In genomic region chr1:165700376-165700815, GRCm38 (mm10) we compare ENCODE assay signal across 11 mouse cellular contexts. TPM values are rescaled to one million over a fixed set of nuclear protein-coding genes. Genes with fewer than 3 reads are reported as not detected.
A peak's percentile ranks its signal among the peaks of the same experiment; 100 is the strongest.
DNase-seq lines count a peak whose midpoint lies in the region; ATAC-seq and TF ChIP-seq lines count a peak whose summit lies in the region.
"Had no signal": no experiment of that assay in that cellular context is flagged by ENCODE, and none has a peak within 500 bp of the region (broad histone marks: within the 10 kb centered on the region; RNA-seq: fewer than 3 reads in every experiment).

No protein-coding gene starts in this region.

- no peak overlapping the region for H3K9ac ChIP-seq in liver, embryonic 12.5 days
- no peak overlapping the region; the same call in 1 of the 2 replicates for H3K9ac ChIP-seq in liver, embryonic 11.5 days (ENCODE audit: low read depth, low read length)
- H3K9ac ChIP-seq in liver, embryonic 16.5 days (ENCODE audit: low read depth, low read length) = no peak overlapping the region
- H3K9ac ChIP-seq: limb, embryonic 12.5 days; neural tube, embryonic 13.5 days had no signal

- DNase-seq in liver, embryonic 11.5 days (ENCODE audit: low spot score) = no peak
- peak; percentile 55 to 60 for DNase-seq in thymus, postnatal 10 days (ENCODE audit: low spot score in 2 of 2)
- no peak for DNase-seq in frontal cortex, postnatal 25 days (ENCODE audit: low spot score in 2 of 2)
- no peak for DNase-seq in layer of hippocampus, adult 18-20 months (ENCODE audit: low spot score in 2 of 2)
- DNase-seq: embryo, embryonic 11 days; gastrocnemius, postnatal 25 days had no signal

- no peak for TF ChIP-seq POLR2A in bone marrow, adult 2 months (IDR thresholded peaks at IDR 0.05; ENCODE audit: borderline replicate concordance, control insufficient read depth, low read depth, low read length)

- no peak overlapping the region for H3K4me3 ChIP-seq in liver, embryonic 12.5 days
- H3K4me3 ChIP-seq in liver, embryonic 11.5 days (ENCODE audit: low read depth, low read length) = no peak overlapping the region
- peak overlapping the region; percentile 46 for H3K4me3 ChIP-seq in bone marrow, adult 2 months (replicated peaks; ENCODE audit: control insufficient read depth, low read depth, low read length)
- H3K4me3 ChIP-seq in liver, embryonic 16.5 days (ENCODE audit: low read depth, low read length) = no peak overlapping the region
- H3K4me3 ChIP-seq: limb, embryonic 12.5 days; neural tube, embryonic 13.5 days had no signal

- H3K4me2 ChIP-seq in liver, embryonic 12.5 days = peak overlapping the region; percentile 4; the same call in 1 of the 2 replicates
- no peak overlapping the region; the same call in 1 of the 2 replicates for H3K4me2 ChIP-seq in liver, embryonic 11.5 days
- H3K4me2 ChIP-seq in liver, embryonic 16.5 days (ENCODE audit: low read depth, low read length) = 0 out of 2 replicates have a peak overlapping the region, but pooled peaks have one; percentile 6
- H3K4me2 ChIP-seq: limb, embryonic 12.5 days; neural tube, embryonic 13.5 days had no signal

- no peak overlapping the region for H3K27ac ChIP-seq in liver, embryonic 12.5 days
- H3K27ac ChIP-seq in liver, embryonic 11.5 days (ENCODE audit: low read depth, low read length) = no peak overlapping the region
- peak overlapping the region; percentile 83 for H3K27ac ChIP-seq in bone marrow, adult 2 months (ENCODE audit: control insufficient read depth, insufficient read depth, low read depth, low read length, poor library complexity)
- no peak overlapping the region for H3K27ac ChIP-seq in liver, embryonic 16.5 days (ENCODE audit: low read length)
- H3K27ac ChIP-seq: limb, embryonic 12.5 days; neural tube, embryonic 13.5 days had no signal

- WGBS in liver, embryonic 12.5 days (ENCODE audit: insufficient replicate concordance) = 17% methylated on average over 7 of the region's 7 CpGs
- 13% methylated on average over 7 of the region's 7 CpGs for WGBS in liver, embryonic 11.5 days
- WGBS in bone marrow, adult 2 months = 5% methylated on average over 7 of the region's 7 CpGs
- WGBS in liver, embryonic 16.5 days (ENCODE audit: insufficient replicate concordance) = 15% methylated on average over 7 of the region's 7 CpGs

- peaks cover 44% of the 10 kb centered on the region for H3K4me1 ChIP-seq in liver, embryonic 12.5 days
- peaks cover 38% of the 10 kb centered on the region for H3K4me1 ChIP-seq in liver, embryonic 11.5 days (replicated peaks; ENCODE audit: control insufficient read depth, insufficient read depth, low read length)
- H3K4me1 ChIP-seq in bone marrow, adult 2 months (ENCODE audit: control insufficient read depth, insufficient read depth, low read length) = peaks cover 8% of the 10 kb centered on the region; the same call in 1 of the 2 replicates
- H3K4me1 ChIP-seq in liver, embryonic 16.5 days (ENCODE audit: control insufficient read depth, low read depth, low read length) = peaks cover 12% of the 10 kb centered on the region

- ATAC-seq in liver, embryonic 12.5 days = no peak
- no peak for ATAC-seq in liver, embryonic 11.5 days (replicated peaks; ENCODE audit: low FRiP score)
- ATAC-seq in liver, embryonic 16.5 days (ENCODE audit: low read depth) = no peak

- no peak for TF ChIP-seq CTCF in bone marrow, adult 2 months (IDR thresholded peaks at IDR 0.05; ENCODE audit: control insufficient read depth, insufficient read depth, low read length)

- H3K36me3 ChIP-seq in liver, embryonic 12.5 days = no peaks in the 10 kb centered on the region
- no peaks in the 10 kb centered on the region for H3K36me3 ChIP-seq in liver, embryonic 11.5 days (ENCODE audit: control insufficient read depth, insufficient read depth, low read length)
- no peaks in the 10 kb centered on the region for H3K36me3 ChIP-seq in liver, embryonic 16.5 days (ENCODE audit: control insufficient read depth, insufficient read depth)
- H3K36me3 ChIP-seq: limb, embryonic 12.5 days; neural tube, embryonic 13.5 days had no signal

- H3K9me3 ChIP-seq in liver, embryonic 12.5 days (replicated peaks) = no peaks in the 10 kb centered on the region
- H3K9me3 ChIP-seq in liver, embryonic 11.5 days (ENCODE audit: control insufficient read depth, low read length) = no peaks in the 10 kb centered on the region
- H3K9me3 ChIP-seq in liver, embryonic 16.5 days (replicated peaks; ENCODE audit: control insufficient read depth, low read length) = no peaks in the 10 kb centered on the region
- H3K9me3 ChIP-seq: limb, embryonic 12.5 days; neural tube, embryonic 13.5 days had no signal

- H3K27me3 ChIP-seq in liver, embryonic 12.5 days (replicated peaks) = peaks cover 45% of the 10 kb centered on the region
- peaks cover 10% of the 10 kb centered on the region; the same call in 1 of the 2 replicates for H3K27me3 ChIP-seq in liver, embryonic 11.5 days (replicated peaks; ENCODE audit: control insufficient read depth, insufficient read depth, low read length)
- H3K27me3 ChIP-seq in liver, embryonic 16.5 days (ENCODE audit: control insufficient read depth, insufficient read depth, low read depth, low read length) = peaks cover 8% of the 10 kb centered on the region

RNA-seq across cellular contexts. Expression of gene Rcsd1, which starts 9.2 kb away (rescaled TPM):
- 10.7 and 10.8 TPM in 2 replicates for polyA plus RNA-seq in liver, embryonic 12.5 days (2016; fragmentation: Nextera tagmentation; extraction: Ambion mirVana)
- polyA plus RNA-seq in liver, embryonic 11.5 days (2014; fragmentation: Nextera tagmentation; extraction: Ambion mirVana) = 13.3 and 17.8 TPM in 2 replicates
- 51.6 and 119 TPM in 2 replicates for polyA plus RNA-seq in bone marrow, adult 2 months (2011; ENCODE audit: insufficient read depth, insufficient read length, low replicate concordance, missing spikeins)
- polyA plus RNA-seq in liver, embryonic 16.5 days (2015; fragmentation: Nextera tagmentation; extraction: Ambion mirVana) = 12.1 and 12.8 TPM in 2 replicates
- 1 to 10 TPM; 4.7 to 4.8 TPM for total RNA-seq in layer of hippocampus, adult 18-20 months (2021)

Comparison
In these comparisons a context has a peak if more than half of its experiments do, and no peak if none do; other contexts are left out.
1. DNase-seq: peak in thymus, postnatal 10 days (2 of 2); none in liver, embryonic 11.5 days (single experiment), frontal cortex, postnatal 25 days (0 of 2) and layer of hippocampus, adult 18-20 months (0 of 2).